Mouse (Mus musculus) lung, postnatal 36 days (tissue): Measurements from ENCODE around the gene Gm21739.
"Not testable (repeated sequence)": the region's sequence is repeated elsewhere in the genome, so short reads cannot be mapped to it uniquely, and the experiment has no call there.

Experiments
- DNase-seq: peaks from one replicate; pipeline ENCODE4 v3.0.0; 2022; ENCODE audit warnings: mixed read lengths

Gm21739 gene

GRCm38 (mm10) chrY:44264344-44264743 lies at the start of gene Gm21739:
Gm21739 (minus strand) TSS chrY:44264444.
- not testable (repeated sequence) for DNase-seq
